Mouse (Mus musculus): ENCODE data around the gene Smoc1.

Gene Smoc1

GRCm38 (mm10) chr12:81223276-81223675, 196.7 kb downstream of the Smoc1 start:
- DNase-seq (ENCODE audit: low read depth, low spot score) = no peak

GRCm38 (mm10) chr12:81224843-81225242, 198.2 kb downstream of the Smoc1 start:
- no peak for DNase-seq (ENCODE audit: low read depth, low spot score)

- DNase-seq (ENCODE audit: low read depth, low spot score) = no peak
Measured at GRCm38 (mm10) chr12:81225966-81226577, 199.5 kb downstream of the Smoc1 start.

GRCm38 (mm10) chr12:81226590-81226989, 200.0 kb downstream of the Smoc1 start:
- no peak for DNase-seq (ENCODE audit: low read depth, low spot score)

GRCm38 (mm10) chr12:81227767-81228460, 201.3 kb downstream of the Smoc1 start:
- DNase-seq (ENCODE audit: low read depth, low spot score) = no peak

GRCm38 (mm10) chr12:81233746-81234380, 207.3 kb downstream of the Smoc1 start:
- no peak for DNase-seq (ENCODE audit: low read depth, low spot score)

GRCm38 (mm10) chr12:81235456-81236330, 209.1 kb downstream of the Smoc1 start:
- no peak for DNase-seq (ENCODE audit: low read depth, low spot score)
